Mouse (Mus musculus): ENCODE results near the gene Akap8l.

DNA sequence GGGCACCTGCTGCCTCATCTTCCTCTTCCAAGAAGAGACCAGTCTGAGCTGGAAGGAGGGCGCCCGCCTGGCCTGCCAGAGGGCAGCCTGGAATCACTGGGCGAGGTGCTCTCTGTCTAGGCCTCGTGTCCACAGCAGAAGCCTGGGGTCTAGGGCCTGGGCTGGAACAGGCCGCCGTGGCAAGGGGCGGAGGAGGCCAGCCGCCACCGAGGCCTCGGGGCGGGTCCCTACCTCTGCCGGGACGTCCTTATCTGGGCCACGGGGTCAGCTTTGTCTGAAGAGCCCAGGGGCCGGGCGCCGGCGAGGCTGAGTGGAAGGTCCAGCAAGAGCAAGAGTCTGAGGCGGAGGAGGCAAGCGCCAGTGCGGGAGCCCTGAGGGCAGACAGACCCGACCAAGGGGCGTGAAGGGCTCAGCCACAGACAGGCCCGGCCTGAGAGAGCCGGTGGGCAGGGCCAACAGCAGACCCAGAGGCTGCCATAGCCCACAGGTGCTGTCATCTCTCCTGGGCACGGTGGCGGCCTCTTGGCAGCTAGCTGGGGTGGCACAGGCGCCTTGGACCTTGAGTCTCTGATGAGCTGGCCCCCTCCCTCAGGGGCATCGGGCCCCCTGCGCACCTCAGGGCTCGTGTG is 16.6 kb downstream of the Akap8l start:
- no peak for TF ChIP-seq TAL1 (IDR thresholded peaks at IDR 0.05; ENCODE audit: low read length)
- TF ChIP-seq GATA1 (IDR thresholded peaks at IDR 0.05; ENCODE audit: low read length): no peak

All from erythroblast, embryonic 14.5 days (primary cell).